Mouse (Mus musculus): ENCODE results near the gene Tmem131l. TPM values are rescaled to one million over a fixed set of nuclear protein-coding genes. Genes with fewer than 3 reads are reported as not detected.

Tmem131l gene
- total and polyA plus RNA-seq, 2 experiments from 2014 or later = 22.5 to 37.3 TPM

GRCm38 (mm10) chr3:83994217-83994839 lies 45.6 kb downstream of the Tmem131l start:
- Histone ChIP-seq H3K4me2 (ENCODE audit: low read depth, low read length, poor library complexity, severe bottlenecking) (no peak overlapping the region), H3K4me1 (ENCODE audit: insufficient read depth, low read length) (0 out of 2 replicates have a peak, but pooled peaks cover 3% of the 10 kb centered on the region), H3K27me3 (ENCODE audit: insufficient read depth, low read length) (no peaks in the 10 kb centered on the region), H3K27ac (ENCODE audit: low read depth, low read length) (no peak overlapping the region), H3K9me3 (ENCODE audit: low read length) (no peaks in the 10 kb centered on the region), H3K36me3 (ENCODE audit: insufficient read depth, low read length) (no peaks in the 10 kb centered on the region), H3K4me3 (ENCODE audit: low read depth, low read length) (no peak overlapping the region), H3K9ac (replicated peaks; ENCODE audit: low read length, poor library complexity, severe bottlenecking) (no peak overlapping the region)
- 36% methylated on average over 8 of the region's 8 CpGs for WGBS
- DNase-seq (ENCODE audit: low spot score) (no peak), ATAC-seq (ENCODE audit: low FRiP score) (0 out of 2 replicates have a peak, but pooled peaks have one; percentile 53)
- TF ChIP-seq CTCF (IDR thresholded peaks at IDR 0.05) = no peak

GRCm38 (mm10) chr3:83993089-83993516 lies 46.9 kb downstream of the Tmem131l start:
- peak; percentile 57 for ATAC-seq (ENCODE audit: low FRiP score)
- TF ChIP-seq CTCF (IDR thresholded peaks at IDR 0.05) = no peak; the same call in 1 of the 2 replicates
- WGBS = 55% methylated on average over 8 of the region's 8 CpGs
- no peak overlapping the region for H3K4me3 ChIP-seq (ENCODE audit: low read depth, low read length)
- no peak overlapping the region for H3K9ac ChIP-seq (replicated peaks; ENCODE audit: low read length, poor library complexity, severe bottlenecking)
- H3K27ac ChIP-seq (ENCODE audit: low read depth, low read length) = no peak overlapping the region
- H3K4me1 ChIP-seq (ENCODE audit: insufficient read depth, low read length) = peaks cover 3% of the 10 kb centered on the region; the same call in 1 of the 2 replicates
- peak; percentile 91 for DNase-seq (ENCODE audit: low spot score)
- H3K27me3 ChIP-seq (ENCODE audit: insufficient read depth, low read length) = no peaks in the 10 kb centered on the region
- H3K36me3 ChIP-seq (ENCODE audit: insufficient read depth, low read length) = no peaks in the 10 kb centered on the region
- H3K9me3 ChIP-seq (ENCODE audit: low read length) = no peaks in the 10 kb centered on the region
- H3K4me2 ChIP-seq (ENCODE audit: low read depth, low read length, poor library complexity, severe bottlenecking) = no peak overlapping the region

GRCm38 (mm10) chr3:83991691-83992524 lies 48.1 kb downstream of the Tmem131l start:
- Histone ChIP-seq H3K4me2 (ENCODE audit: low read depth, low read length, poor library complexity, severe bottlenecking) (no peak overlapping the region), H3K27me3 (ENCODE audit: insufficient read depth, low read length) (no peaks in the 10 kb centered on the region), H3K9me3 (ENCODE audit: low read length) (no peaks in the 10 kb centered on the region), H3K9ac (replicated peaks; ENCODE audit: low read length, poor library complexity, severe bottlenecking) (no peak overlapping the region), H3K4me1 (ENCODE audit: insufficient read depth, low read length) (peaks cover 3% of the 10 kb centered on the region; the same call in 1 of the 2 replicates), H3K27ac (ENCODE audit: low read depth, low read length) (no peak overlapping the region), H3K36me3 (ENCODE audit: insufficient read depth, low read length) (no peaks in the 10 kb centered on the region), H3K4me3 (ENCODE audit: low read depth, low read length) (no peak overlapping the region)
- WGBS = 94% methylated on average over 8 of the region's 8 CpGs
- no peak for TF ChIP-seq CTCF (IDR thresholded peaks at IDR 0.05)
- DNase-seq (ENCODE audit: low spot score) (no peak), ATAC-seq (ENCODE audit: low FRiP score) (no peak)

- H3K4me2 ChIP-seq (ENCODE audit: low read depth, low read length, poor library complexity, severe bottlenecking) = no peak overlapping the region
- H3K27me3 ChIP-seq (ENCODE audit: insufficient read depth, low read length) = no peaks in the 10 kb centered on the region
- H3K4me1 ChIP-seq (ENCODE audit: insufficient read depth, low read length) = peaks cover 8% of the 10 kb centered on the region; the same call in 1 of the 2 replicates
- WGBS = 27% methylated on average over 4 of the region's 4 CpGs
- no peak for TF ChIP-seq CTCF (IDR thresholded peaks at IDR 0.05)
- no peak; the same call in 1 of the 2 replicates for ATAC-seq (ENCODE audit: low FRiP score)
- no peaks in the 10 kb centered on the region for H3K36me3 ChIP-seq (ENCODE audit: insufficient read depth, low read length)
- no peak overlapping the region for H3K4me3 ChIP-seq (ENCODE audit: low read depth, low read length)
- DNase-seq (ENCODE audit: low spot score) = no peak
- H3K9me3 ChIP-seq (ENCODE audit: low read length) = no peaks in the 10 kb centered on the region
- no peak overlapping the region for H3K9ac ChIP-seq (replicated peaks; ENCODE audit: low read length, poor library complexity, severe bottlenecking)
- H3K27ac ChIP-seq (ENCODE audit: low read depth, low read length) = no peak overlapping the region
These were observed 51.8 kb downstream of the Tmem131l start for GRCm38 (mm10) chr3:83988214-83988613.

DNA sequence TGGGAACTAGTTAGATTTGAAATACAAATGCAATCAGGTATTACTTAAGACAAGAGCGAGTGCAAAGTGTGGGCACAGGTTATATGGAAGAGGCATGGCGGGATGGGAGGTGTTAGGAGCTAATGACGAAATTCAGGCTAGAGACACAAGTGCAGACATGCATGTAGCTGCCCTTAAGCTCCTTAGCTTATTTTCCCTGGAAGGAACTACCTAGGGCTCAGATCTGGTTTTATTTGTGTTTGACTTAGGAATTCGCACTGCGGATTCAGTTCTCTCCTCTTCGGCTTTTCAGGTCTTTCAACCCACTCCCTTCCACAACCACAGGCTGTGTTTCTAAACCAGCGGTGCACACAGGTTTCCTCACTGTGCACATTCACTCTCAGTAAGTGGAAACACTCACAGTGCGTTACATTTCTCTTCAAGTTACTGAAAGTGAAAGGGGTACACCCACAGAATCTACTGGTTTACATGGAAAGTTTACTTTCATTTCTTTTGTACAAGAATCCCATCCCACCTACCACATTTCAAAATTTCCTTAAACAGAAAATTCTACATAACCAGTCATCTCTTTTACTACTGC lies 52.4 kb downstream of the Tmem131l start:
- TF ChIP-seq CTCF (IDR thresholded peaks at IDR 0.05) = no peak
- peaks cover 8% of the 10 kb centered on the region; the same call in 1 of the 2 replicates for H3K4me1 ChIP-seq (ENCODE audit: insufficient read depth, low read length)
- 77% methylated on average over 8 of the region's 8 CpGs for WGBS

More for the DNA sequence above, 52.4 kb downstream of the Tmem131l start:
- Histone ChIP-seq H3K4me3 (ENCODE audit: low read depth, low read length) (no peak overlapping the region), H3K36me3 (ENCODE audit: insufficient read depth, low read length) (no peaks in the 10 kb centered on the region), H3K4me2 (ENCODE audit: low read depth, low read length, poor library complexity, severe bottlenecking) (no peak overlapping the region), H3K9me3 (ENCODE audit: low read length) (no peaks in the 10 kb centered on the region), H3K27ac (ENCODE audit: low read depth, low read length) (no peak overlapping the region), H3K9ac (replicated peaks; ENCODE audit: low read length, poor library complexity, severe bottlenecking) (no peak overlapping the region), H3K27me3 (ENCODE audit: insufficient read depth, low read length) (no peaks in the 10 kb centered on the region)
- ATAC-seq (ENCODE audit: low FRiP score) = no peak
- no peak for DNase-seq (ENCODE audit: low spot score)

Measured in midbrain, postnatal 0 days (tissue).